11 mouse cellular contexts compared by ENCODE assay signal in the genomic region with DNA sequence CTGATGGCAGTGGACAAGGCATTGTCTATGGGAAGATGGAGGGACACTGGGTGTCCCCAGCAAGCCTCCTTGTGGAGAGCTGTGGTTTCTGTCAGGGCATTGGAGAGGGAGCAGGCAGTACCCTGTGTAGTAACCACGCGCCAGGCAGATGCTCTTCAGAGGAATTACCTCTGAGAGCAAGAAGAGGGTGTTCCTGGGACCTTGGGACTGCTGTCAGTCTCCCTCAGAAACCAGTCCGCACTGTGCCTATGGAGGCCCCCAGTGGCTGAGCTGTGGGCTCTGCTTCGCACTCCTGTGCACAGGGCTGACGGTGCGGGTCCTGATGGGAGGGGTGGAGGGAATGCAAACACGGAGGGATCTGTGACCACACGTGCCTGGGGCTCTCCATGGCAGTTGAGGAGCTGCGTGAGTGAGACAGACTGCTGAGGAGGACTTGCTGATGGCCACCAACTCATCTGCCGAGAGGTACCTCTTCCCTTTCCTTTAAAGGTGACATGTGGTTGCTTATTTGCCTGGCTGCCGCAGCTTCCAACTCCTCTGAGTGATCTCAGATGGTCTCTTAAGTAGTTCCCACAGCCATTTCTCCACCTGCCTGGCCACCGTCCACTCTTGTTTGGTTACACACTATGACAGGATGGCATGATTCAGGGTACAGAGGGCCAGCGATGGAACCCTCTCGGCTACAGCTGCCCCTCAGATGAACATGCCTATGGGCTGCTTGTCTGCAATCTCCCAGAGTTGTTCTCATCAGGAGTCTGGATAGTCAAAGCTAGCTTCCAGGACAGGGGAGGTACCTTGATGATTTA. TPM values are rescaled to one million over a fixed set of nuclear protein-coding genes. Genes with fewer than 3 reads are reported as not detected.
DNase-seq lines count a peak whose midpoint lies in the region; ATAC-seq and TF ChIP-seq lines count a peak whose summit lies in the region.
"Had no signal": no experiment of that assay in that cellular context is flagged by ENCODE, and none has a peak within 500 bp of the region (broad histone marks: within the 10 kb centered on the region; RNA-seq: fewer than 3 reads in every experiment).

No protein-coding gene starts in this region.

- H3K9ac ChIP-seq in neural tube, embryonic 11.5 days (ENCODE audit: low read length), result peak overlapping the region; percentile 35; the same call in 1 of the 2 replicates
- peak overlapping the region; percentile 85 for H3K9ac ChIP-seq in forebrain, postnatal 0 days
- peak overlapping the region; percentile 81 for H3K9ac ChIP-seq in midbrain, embryonic 13.5 days (replicated peaks)
- H3K9ac ChIP-seq: kidney, embryonic 15.5 days; liver, embryonic 13.5 days had no signal

- no peaks in the 10 kb centered on the region for H3K36me3 ChIP-seq in neural tube, embryonic 11.5 days (ENCODE audit: control insufficient read depth, insufficient read depth, low read length)
- H3K36me3 ChIP-seq in forebrain, postnatal 0 days (ENCODE audit: insufficient read depth), result no peaks in the 10 kb centered on the region
- H3K36me3 ChIP-seq in midbrain, embryonic 13.5 days, result no peaks in the 10 kb centered on the region
- H3K36me3 ChIP-seq: kidney, embryonic 15.5 days; liver, embryonic 13.5 days had no signal

- ATAC-seq in neural tube, embryonic 11.5 days (ENCODE audit: insufficient read depth, low FRiP score, low TSS enrichment), result peak; percentile 49
- peak; percentile 67 for ATAC-seq in forebrain, postnatal 0 days
- peak; percentile 76 for ATAC-seq in midbrain, embryonic 13.5 days

- H3K4me1 ChIP-seq in neural tube, embryonic 11.5 days (ENCODE audit: control insufficient read depth, insufficient read depth, low read length), result peaks cover 2% of the 10 kb centered on the region
- peaks cover 9% of the 10 kb centered on the region; the same call in 1 of the 2 replicates for H3K4me1 ChIP-seq in forebrain, postnatal 0 days (ENCODE audit: insufficient read depth)
- H3K4me1 ChIP-seq in midbrain, embryonic 13.5 days (replicated peaks), result peaks cover 71% of the 10 kb centered on the region
- H3K4me1 ChIP-seq in lung, adult 2 months (ENCODE audit: control insufficient read depth, insufficient read depth, low read length), result no peaks in the 10 kb centered on the region
- H3K4me1 ChIP-seq: kidney, embryonic 15.5 days; liver, embryonic 13.5 days had no signal

- DNase-seq in neural tube, embryonic 11.5 days (ENCODE audit: low spot score), result peak; percentile 23
- no peak for DNase-seq in neural tube, embryonic 10.5 days (ENCODE audit: extremely low spot score, low spot score)
- DNase-seq in forebrain, postnatal 0 days, result peak; percentile 82
- no peak for DNase-seq in spleen, postnatal 14 days (ENCODE audit: low spot score in 2 of 2)
- DNase-seq in lung, adult 2 months, result no peak
- no peak for DNase-seq in heart, postnatal 14 days
- no peak for DNase-seq in thymus, postnatal 36 days
- DNase-seq: heart, adult 2 months; liver, embryonic 13.5 days had no signal

- no peak for TF ChIP-seq POLR2A in lung, adult 2 months (IDR thresholded peaks at IDR 0.05; ENCODE audit: borderline replicate concordance, extremely low read depth, low read depth, low read length)

- intact Hi-C loops in heart, postnatal 14 days (cut with DNase I), result no loop called here

- peak overlapping the region; percentile 13 for H3K4me2 ChIP-seq in neural tube, embryonic 11.5 days (ENCODE audit: low read depth)
- peak overlapping the region; percentile 81 for H3K4me2 ChIP-seq in forebrain, postnatal 0 days (ENCODE audit: low read depth)
- H3K4me2 ChIP-seq in midbrain, embryonic 13.5 days (replicated peaks), result peak overlapping the region; percentile 66
- H3K4me2 ChIP-seq: kidney, embryonic 15.5 days; liver, embryonic 13.5 days had no signal

- H3K9me3 ChIP-seq in neural tube, embryonic 11.5 days (ENCODE audit: control insufficient read depth, low read length), result no peaks in the 10 kb centered on the region
- H3K9me3 ChIP-seq in forebrain, postnatal 0 days (ENCODE audit: low read length), result no peaks in the 10 kb centered on the region
- no peaks in the 10 kb centered on the region for H3K9me3 ChIP-seq in midbrain, embryonic 13.5 days
- H3K9me3 ChIP-seq: kidney, embryonic 15.5 days; liver, embryonic 13.5 days had no signal

- 32% methylated on average over 14 of the region's 14 CpGs for WGBS in neural tube, embryonic 11.5 days
- WGBS in forebrain, postnatal 0 days, result 11% methylated on average over 14 of the region's 14 CpGs
- 15% methylated on average over 14 of the region's 14 CpGs for WGBS in midbrain, embryonic 13.5 days
- WGBS in lung, adult 2 months, result 35% methylated on average over 14 of the region's 14 CpGs

- peak; percentile 44; the same call in 1 of the 2 replicates for TF ChIP-seq CTCF in forebrain, postnatal 0 days (IDR thresholded peaks at IDR 0.05; ENCODE audit: low read depth)
- TF ChIP-seq CTCF in lung, adult 2 months (IDR thresholded peaks at IDR 0.05; ENCODE audit: insufficient read depth, low read length), result no peak

- no peak overlapping the region for H3K4me3 ChIP-seq in neural tube, embryonic 11.5 days (ENCODE audit: low read depth, low read length)
- H3K4me3 ChIP-seq in forebrain, postnatal 0 days (ENCODE audit: low read depth, low read length), result peak overlapping the region; percentile 55
- H3K4me3 ChIP-seq in midbrain, embryonic 13.5 days (replicated peaks), result peak overlapping the region; percentile 51
- no peak overlapping the region for H3K4me3 ChIP-seq in lung, adult 2 months (replicated peaks; ENCODE audit: extremely low read depth, low read depth, low read length)
- H3K4me3 ChIP-seq: heart, adult 2 months; kidney, embryonic 15.5 days; liver, embryonic 13.5 days had no signal

- peak overlapping the region; percentile 46 for H3K27ac ChIP-seq in neural tube, embryonic 11.5 days (ENCODE audit: low read depth, low read length)
- H3K27ac ChIP-seq in forebrain, postnatal 0 days (ENCODE audit: low read depth, low read length), result peak overlapping the region; percentile 97
- H3K27ac ChIP-seq in midbrain, embryonic 13.5 days, result peak overlapping the region; percentile 97
- H3K27ac ChIP-seq: heart, adult 2 months; kidney, embryonic 15.5 days; liver, embryonic 13.5 days had no signal

- H3K27me3 ChIP-seq in neural tube, embryonic 11.5 days (ENCODE audit: control insufficient read depth, insufficient read depth, low read length), result no peaks in the 10 kb centered on the region
- no peaks in the 10 kb centered on the region for H3K27me3 ChIP-seq in forebrain, postnatal 0 days (ENCODE audit: insufficient read depth, low read length)
- H3K27me3 ChIP-seq in midbrain, embryonic 13.5 days, result peaks cover 27% of the 10 kb centered on the region; the same call in 1 of the 2 replicates

RNA-seq across cellular contexts. Expression of a gene that starts 5.1 kb away (rescaled TPM):
- 18.9 and 23.8 TPM in 2 replicates for polyA plus RNA-seq in neural tube, embryonic 11.5 days (2014; fragmentation: Nextera tagmentation; extraction: Ambion mirVana)
- total RNA-seq in forebrain, postnatal 0 days (2014; rRNA removed), result 103 and 114 TPM in 2 replicates
- polyA plus RNA-seq in forebrain, postnatal 0 days (2015; fragmentation: Nextera tagmentation; extraction: Ambion mirVana), result 167 and 218 TPM in 2 replicates
- polyA plus RNA-seq in midbrain, embryonic 13.5 days (2015; fragmentation: Nextera tagmentation; extraction: Ambion mirVana), result 177 and 191 TPM in 2 replicates
- polyA plus RNA-seq in lung, adult 2 months (2012; rRNA removed), result not detected in 2 replicates
- total RNA-seq in heart, postnatal 14 days (2021), result not detected
- total RNA-seq: heart, adult 2 months had no signal

Comparison
In these comparisons a context has a peak if more than half of its experiments do, and no peak if none do; other contexts are left out.
1. DNase-seq: peak in neural tube, embryonic 11.5 days (single experiment) and forebrain, postnatal 0 days (single experiment); none in neural tube, embryonic 10.5 days (single experiment), spleen, postnatal 14 days (0 of 2), lung, adult 2 months (single experiment), heart, postnatal 14 days (0 of 2) and thymus, postnatal 36 days (0 of 2).
2. H3K27ac ChIP-seq: peak in every context shown above with its lines; median percentile 97 in forebrain, postnatal 0 days; 97 in midbrain, embryonic 13.5 days; 46 in neural tube, embryonic 11.5 days.
3. H3K4me2 ChIP-seq: peak in every context shown above with its lines; median percentile 81 in forebrain, postnatal 0 days; 66 in midbrain, embryonic 13.5 days; 13 in neural tube, embryonic 11.5 days.
4. H3K4me3 ChIP-seq: peak in forebrain, postnatal 0 days (single experiment) and midbrain, embryonic 13.5 days (single experiment); none in neural tube, embryonic 11.5 days (single experiment) and lung, adult 2 months (single experiment).
5. H3K9ac ChIP-seq: peak in every context shown above with its lines; median percentile 85 in forebrain, postnatal 0 days; 81 in midbrain, embryonic 13.5 days; 35 in neural tube, embryonic 11.5 days.
6. RNA of a gene that starts 5.1 kb away (polyA plus RNA-seq): 167 to 218 TPM in forebrain, postnatal 0 days, 177 to 191 TPM in midbrain, embryonic 13.5 days and 18.9 to 23.8 TPM in neural tube, embryonic 11.5 days; not detected in lung, adult 2 months; every median in the first group is over 10 times any median in the second.
7. Peak in every context shown above with its lines, with median percentiles within 50 percentile points of each other: ATAC-seq.